Mouse (Mus musculus) CH12.LX (cell line): ENCODE results near the gene Dgkh.

ENCODE experiments used
- BHLHE40 ChIP-seq: IDR thresholded peaks from 2 replicates; pipeline ENCODE4 v1.6.1; 2011; ENCODE audit warnings: mild to moderate bottlenecking, low read depth, low read length, improper control_type of control experiment
- CTCF ChIP-seq, 2 experiments: IDR thresholded peaks in 1 of 2; conservative IDR thresholded peaks in 1 of 2; 2 replicates each; pipeline ENCODE4 v1.5.1; 2011 to 2012; ENCODE audit warnings: low read depth in 2 of 2, low read length in 2 of 2, improper control_type of control experiment in 1 of 2, inconsistent platforms in 1 of 2, mild to moderate bottlenecking in 1 of 2, moderate library complexity in 1 of 2
- EP300 ChIP-seq: IDR thresholded peaks from 2 replicates; pipeline ENCODE4 v1.6.1; 2011; ENCODE audit warnings: low read length, improper control_type of control experiment
- GABPA ChIP-seq: IDR thresholded peaks from 2 replicates; pipeline ENCODE4 v1.6.1; 2012; ENCODE audit warnings: low read depth, low read length, improper control_type of control experiment, inconsistent platforms; ENCODE audit not compliant: insufficient replicate concordance
- HCFC1 ChIP-seq: IDR thresholded peaks from 2 replicates; pipeline ENCODE4 v1.6.1; 2012; ENCODE audit warnings: low read depth, mild to moderate bottlenecking, inconsistent platforms, low read length, improper control_type of control experiment
- JUND ChIP-seq: conservative IDR thresholded peaks from 2 replicates; pipeline ENCODE4 v1.6.1; 2011; ENCODE audit warnings: low read depth, low read length, improper control_type of control experiment
- MAX ChIP-seq: IDR thresholded peaks from 2 replicates; pipeline ENCODE4 v1.6.1; 2011; ENCODE audit warnings: low read length, improper control_type of control experiment
- MXI1 ChIP-seq: IDR thresholded peaks from 2 replicates; pipeline ENCODE4 v1.6.1; 2011; ENCODE audit warnings: mild to moderate bottlenecking, low read depth, low read length, improper control_type of control experiment
- NELFE ChIP-seq: IDR thresholded peaks from 2 replicates; pipeline ENCODE4 v1.6.1; 2011; ENCODE audit warnings: low read depth, low read length, improper control_type of control experiment
- PAX5 ChIP-seq: IDR thresholded peaks from 2 replicates; pipeline ENCODE4 v1.6.1; 2012; ENCODE audit warnings: low read length, inconsistent platforms, mixed read lengths
- POLR2A ChIP-seq: IDR thresholded peaks from 2 replicates; pipeline ENCODE4 v1.6.1; 2011; ENCODE audit warnings: low read depth, mild to moderate bottlenecking, improper control_type of control experiment, low read length
- TBP ChIP-seq: conservative IDR thresholded peaks from 2 replicates; pipeline ENCODE4 v1.6.1; 2011; ENCODE audit warnings: low read depth, low read length, improper control_type of control experiment
- USF2 ChIP-seq: conservative IDR thresholded peaks from 2 replicates; pipeline ENCODE4 v1.6.1; 2011; ENCODE audit warnings: low read depth, low read length, improper control_type of control experiment
- ZNF384 ChIP-seq: IDR thresholded peaks from 2 replicates; pipeline ENCODE4 v1.6.1; 2012; ENCODE audit warnings: low read depth, low read length, improper control_type of control experiment, inconsistent platforms

DNA sequence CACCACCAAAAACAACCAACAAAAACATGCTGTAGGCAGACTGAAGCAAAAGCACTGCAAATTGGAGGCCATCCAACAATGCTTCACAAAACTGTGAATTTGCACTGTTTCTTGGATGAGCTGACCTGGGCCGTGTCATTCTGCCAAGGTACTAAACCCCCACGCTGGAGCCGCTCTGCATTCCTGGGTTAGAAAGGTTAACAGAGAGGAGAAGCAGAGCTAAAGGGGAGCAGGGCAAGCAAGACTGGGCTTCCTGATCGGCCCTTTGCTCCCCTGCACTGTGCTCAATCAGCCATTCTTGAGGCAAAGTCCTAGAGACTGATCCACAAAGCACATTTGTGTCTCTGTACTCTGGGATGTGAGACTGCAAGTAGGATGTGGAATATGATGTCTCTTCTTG lies 170.5 kb downstream of the Dgkh start:
- TF ChIP-seq TBP: no peak
- no peak for TF ChIP-seq MXI1
- TF ChIP-seq CTCF (conservative IDR thresholded peaks at IDR 0.05 in 1 of 2, IDR thresholded peaks at IDR 0.05 in 1 of 2; ENCODE audit: low read depth in 2 of 2, low read length in 2 of 2): no peak
- TF ChIP-seq JUND: no peak
- TF ChIP-seq BHLHE40: no peak
- no peak for TF ChIP-seq HCFC1
- no peak for TF ChIP-seq NELFE
- no peak for TF ChIP-seq USF2
- no peak for TF ChIP-seq ZNF384
- no peak for TF ChIP-seq MAX
- no peak for TF ChIP-seq GABPA
- no peak for TF ChIP-seq EP300
- TF ChIP-seq PAX5: no peak
- no peak for TF ChIP-seq POLR2A
